Mouse (Mus musculus) thymus, adult 18-20 months (tissue): ENCODE measurements around the gene Lpin2.

Experiments used
- DNase-seq, 2 experiments: peaks; one replicate each; pipeline ENCODE4 v3.0.0; 2022; ENCODE audit warnings: mixed read lengths in 2 of 2

Lpin2 gene

DNA sequence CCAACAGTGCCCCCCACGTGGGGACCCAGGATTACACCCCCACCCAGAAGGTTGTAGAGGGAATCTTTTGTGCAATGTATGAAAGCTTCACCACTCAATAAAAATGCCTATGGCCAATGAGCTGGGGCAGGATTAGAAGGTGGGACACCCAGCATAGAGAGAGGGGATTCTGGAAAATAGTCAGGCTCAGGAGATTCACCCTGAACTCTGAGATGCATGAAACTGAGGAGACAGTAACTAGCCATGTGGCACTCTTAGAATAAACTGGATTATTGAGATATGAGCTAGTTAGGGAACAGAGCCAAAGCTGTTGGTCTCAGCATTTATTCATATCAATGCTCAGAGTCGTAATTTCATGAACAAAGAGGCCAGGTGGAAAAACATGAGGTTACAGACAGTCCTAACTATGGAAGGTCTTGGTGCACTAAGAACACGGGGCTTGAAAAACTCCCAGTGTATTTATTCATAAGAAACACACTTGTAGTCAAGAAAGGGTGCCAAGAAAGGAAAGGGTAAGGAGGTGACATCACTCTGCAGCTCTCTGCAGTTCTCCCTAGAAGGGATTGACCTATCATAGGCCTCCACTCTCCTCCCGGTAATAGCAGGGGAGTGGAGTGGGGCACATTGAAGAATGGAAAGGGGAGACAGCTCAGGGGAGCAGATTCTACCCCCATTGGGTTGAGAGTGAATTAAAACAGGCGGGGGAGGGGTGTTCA is 83.1 kb downstream of the Lpin2 start:
- no peak for DNase-seq

DNA sequence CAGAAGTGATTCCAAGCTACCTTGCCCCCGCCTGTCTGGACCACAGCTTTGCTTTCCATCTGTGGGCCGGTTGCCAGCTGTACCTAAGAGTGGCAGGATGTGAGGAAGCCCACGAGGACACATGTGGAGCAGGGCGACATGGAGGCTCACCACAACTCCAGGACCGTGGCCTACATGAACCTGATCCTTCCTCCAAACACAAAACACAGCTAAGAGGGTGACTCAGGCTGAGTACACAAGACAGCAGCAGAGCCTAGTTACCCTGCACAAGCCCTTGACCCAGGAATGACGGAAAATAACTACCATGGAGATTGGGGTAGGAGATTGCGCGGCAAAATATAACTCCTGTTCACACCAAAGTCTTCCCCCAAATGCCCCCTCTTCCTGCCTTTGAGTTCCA is 85.0 kb downstream of the Lpin2 start:
- no peak for DNase-seq

DNA sequence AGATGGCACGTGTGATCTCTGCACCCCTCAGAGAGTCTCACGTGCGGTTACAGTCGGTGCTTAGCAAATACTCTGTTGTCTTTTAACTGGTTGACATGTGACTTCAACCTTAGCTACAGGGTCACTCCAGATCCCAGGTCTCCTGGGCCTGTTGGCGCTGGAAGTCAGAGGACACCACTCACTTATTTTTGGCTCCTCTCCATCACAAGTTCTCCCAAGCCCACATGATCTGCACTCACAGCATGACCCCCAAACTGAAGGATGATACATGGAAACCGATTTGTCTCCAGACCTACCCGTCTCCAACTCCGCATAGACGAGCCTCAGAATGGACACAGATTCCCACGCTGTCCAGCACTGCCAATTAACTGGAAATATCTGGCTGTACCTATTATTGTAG is 85.8 kb downstream of the Lpin2 start:
- DNase-seq = no peak

DNA sequence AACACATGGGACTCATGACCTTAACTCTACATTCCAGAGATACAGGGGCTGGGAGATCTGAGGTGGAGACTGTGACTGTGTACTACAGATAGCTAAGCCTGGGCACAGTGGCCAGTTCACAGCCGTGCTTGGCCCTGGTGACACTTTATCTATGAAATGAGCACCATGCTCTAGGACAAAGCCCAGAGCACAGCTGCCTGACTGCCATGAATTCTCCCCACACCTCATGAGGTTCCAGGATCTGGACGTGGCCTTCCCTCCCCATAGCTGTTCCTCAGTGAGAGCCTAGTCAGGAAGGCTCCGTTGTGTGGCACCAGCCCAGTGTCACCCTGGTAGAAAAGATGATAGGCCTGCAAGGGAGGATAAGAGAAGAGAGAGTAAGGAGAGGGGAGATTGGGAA is 86.2 kb downstream of the Lpin2 start:
- DNase-seq = no peak

DNA sequence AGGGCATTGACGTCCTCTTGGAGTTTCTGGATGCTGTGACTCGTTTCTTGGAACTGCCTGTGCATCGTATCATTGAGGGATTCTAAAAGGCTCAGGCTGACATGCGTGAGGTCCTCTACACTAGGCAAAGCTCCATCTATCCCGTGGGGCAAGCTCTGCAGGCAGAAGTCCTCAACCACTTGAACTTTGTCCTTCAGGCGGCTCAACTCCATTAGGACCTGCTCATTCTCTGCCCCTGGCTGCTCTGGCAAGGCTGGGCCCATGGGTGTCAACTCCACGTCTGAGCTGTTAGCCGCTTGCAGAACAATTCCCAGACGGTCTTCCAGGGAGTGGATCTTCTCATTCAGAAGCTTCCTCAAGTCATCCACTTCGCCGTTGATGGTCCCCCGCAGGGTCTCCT is 91.5 kb downstream of the Lpin2 start:
- no peak for DNase-seq

DNA sequence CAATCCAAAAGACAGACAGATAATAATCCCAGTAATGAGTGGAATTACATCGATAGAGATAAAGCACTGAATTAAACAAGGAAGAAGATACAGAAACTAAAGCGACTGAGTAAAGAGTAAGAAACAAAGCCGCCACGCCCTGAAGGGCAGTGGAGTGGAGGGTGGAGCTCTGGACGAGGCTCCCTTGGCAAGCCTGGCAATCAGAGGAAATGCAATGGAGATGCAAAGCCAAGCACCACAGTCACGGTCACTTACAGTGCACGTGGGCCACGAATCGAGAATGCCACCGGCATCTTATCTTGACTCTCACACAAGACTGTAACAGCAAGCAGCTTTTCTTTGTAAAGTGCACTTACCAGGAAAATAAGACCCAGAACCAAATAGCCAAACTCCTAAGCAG is 94.4 kb downstream of the Lpin2 start:
- no peak for DNase-seq

DNA sequence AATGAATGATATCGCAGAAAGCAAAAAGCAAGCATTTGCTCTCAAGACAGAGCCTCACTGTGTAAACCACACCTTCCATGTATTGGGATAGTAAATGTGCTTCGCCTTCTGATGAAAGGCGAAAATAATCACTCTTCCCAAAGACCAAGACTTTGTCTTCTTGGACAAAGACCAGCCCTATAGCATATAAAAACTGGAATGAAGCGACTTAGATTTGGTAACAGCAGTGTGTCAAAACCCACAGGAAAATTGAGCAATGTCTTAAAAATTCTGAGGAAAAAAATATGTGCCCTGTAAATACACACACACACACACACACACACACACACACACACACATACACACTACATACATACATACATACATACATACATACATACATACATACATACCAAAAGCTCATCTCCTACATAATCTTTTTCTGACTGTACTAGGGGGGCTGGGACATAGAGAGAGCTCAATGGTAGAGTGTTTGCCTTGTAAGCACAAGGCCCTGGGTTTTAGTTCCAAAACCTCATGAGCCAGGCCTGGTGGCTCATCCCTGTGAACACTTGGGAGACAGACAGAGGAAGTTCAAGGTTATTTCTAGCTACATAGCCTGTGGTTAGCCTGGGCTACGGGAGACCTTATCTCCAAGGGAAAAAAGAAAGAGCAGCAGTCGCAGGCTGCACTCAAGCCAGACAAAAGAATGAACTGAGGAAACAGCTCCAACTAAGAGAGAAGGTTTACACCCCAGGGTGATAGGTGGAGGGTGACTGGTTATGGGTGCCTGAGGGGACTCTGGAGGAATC is 95.5 kb downstream of the Lpin2 start:
- DNase-seq = no peak

DNA sequence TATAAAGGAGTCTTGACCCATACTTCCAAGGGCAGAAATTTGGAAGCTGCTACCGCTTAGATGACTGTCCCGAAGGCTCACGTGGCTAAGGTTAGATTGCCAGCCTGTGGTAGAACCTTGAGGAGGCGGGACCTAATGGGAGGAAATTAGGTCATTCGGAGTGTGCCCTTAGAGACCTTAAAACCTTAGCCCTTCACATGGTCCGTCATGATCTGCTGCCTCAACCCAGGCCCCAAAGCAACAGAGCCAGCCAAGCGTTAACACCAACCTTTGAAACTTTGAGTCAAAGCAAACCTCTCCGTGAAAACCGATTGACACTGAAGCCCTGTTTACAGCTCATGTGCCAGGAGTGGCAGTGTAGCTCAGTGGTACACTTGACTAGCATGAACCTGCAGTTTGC is 100.4 kb downstream of the Lpin2 start:
- no peak for DNase-seq

DNA sequence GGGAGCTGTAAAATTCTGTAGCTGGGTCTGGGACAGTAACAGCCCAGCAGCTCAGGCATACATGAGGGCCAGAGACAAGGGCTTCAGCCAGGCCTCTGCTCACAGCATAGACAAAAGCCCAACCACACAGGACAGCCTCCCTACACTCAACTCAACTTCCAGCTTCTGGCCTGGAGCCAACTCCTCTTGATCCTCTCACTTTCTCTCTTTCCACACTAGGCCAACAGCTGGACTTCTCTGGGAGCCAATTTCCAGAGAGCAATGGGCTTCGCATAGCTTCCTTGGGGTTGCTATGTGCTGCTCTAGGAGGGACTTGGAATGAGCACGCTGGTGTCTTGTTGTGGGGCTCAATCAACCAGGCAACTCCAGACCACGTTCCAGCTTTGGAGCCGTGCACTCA is 100.9 kb downstream of the Lpin2 start:
- DNase-seq = no peak

DNA sequence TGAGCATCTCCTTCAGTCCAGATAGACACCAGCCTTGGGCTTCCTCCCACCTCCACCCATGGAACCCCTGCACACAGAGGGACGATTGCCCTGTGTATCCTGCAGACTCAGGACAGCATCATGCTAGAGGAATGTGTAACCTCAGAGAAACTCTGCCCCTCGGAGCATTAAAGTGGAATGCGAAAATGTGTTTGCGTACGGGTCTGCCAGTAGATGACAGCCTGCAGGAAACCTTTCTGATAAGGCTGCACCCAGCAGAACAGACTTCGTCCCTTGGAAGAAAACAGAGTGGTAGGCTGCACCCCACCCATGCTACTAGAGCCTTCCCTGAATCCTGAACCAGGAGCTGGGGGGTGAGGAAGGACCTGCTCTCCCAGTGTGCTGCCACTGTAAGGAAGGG is 102.5 kb downstream of the Lpin2 start:
- DNase-seq = no peak

DNA sequence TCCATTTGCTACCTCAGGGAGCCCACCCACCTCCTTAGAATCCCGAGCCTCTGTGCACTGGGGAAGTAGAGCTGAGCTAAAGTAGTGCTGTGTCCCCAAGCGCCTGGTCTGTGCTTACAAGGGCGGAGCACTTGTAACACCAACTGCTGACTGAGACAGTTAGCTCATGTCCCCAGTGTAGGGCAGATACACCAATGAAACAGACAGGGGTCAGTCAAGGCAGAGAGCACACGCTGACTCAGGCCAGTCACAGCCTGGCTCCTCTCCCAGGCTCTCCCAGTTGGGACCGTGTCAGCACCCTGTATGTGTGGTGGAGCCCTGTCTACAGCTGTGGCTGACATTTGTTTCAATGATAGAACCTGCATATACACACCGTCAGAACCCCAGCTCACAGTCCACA is 103.6 kb downstream of the Lpin2 start:
- DNase-seq = no peak

DNA sequence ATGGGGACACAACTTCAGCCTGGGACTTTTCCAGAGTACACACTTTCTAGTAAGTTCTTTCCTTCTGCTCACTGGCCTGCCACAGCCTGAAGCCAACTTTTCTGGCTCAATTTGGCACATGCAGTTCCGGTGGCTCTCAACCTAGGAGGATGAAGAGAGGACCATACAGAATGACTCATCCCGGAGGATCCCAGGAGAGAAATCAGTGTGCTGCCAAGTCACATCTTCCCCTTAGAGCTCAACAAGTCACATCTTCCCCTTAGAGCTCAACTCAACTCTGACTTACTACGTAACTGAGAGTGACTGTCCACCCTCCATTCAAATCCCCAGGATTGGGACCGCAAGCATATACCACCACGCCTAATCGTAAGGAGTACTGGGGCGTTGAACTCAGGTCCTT is 105.2 kb downstream of the Lpin2 start:
- no peak for DNase-seq

DNA sequence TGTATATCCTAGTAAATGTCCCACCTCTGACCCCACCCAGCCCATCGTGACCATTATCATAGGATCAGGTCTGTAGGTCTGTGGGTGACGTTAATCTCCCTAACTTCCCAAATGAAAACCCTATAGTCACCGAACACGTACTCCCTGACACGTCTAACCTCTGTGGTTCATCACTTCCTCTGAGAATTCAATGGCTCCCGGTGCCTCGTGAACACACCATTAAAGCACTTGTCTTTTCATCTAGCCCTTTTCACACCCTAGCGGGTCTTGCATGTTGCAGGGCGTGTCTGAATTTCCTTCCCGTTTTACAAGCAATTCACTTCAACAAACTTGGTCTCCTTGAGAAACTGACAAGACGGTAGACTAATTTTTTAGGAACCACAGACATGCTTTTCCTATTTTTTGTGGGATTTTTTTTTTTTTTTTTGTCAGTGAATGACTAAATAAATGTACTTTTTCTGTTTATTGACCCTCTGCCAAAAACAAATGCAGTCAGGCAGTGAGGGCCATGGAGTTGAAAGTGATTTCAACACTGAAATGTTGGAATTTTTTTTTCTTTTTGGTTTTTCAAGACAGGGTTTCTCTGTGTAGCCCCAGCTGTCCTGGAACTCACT is 105.9 kb downstream of the Lpin2 start:
- DNase-seq = no peak

DNA sequence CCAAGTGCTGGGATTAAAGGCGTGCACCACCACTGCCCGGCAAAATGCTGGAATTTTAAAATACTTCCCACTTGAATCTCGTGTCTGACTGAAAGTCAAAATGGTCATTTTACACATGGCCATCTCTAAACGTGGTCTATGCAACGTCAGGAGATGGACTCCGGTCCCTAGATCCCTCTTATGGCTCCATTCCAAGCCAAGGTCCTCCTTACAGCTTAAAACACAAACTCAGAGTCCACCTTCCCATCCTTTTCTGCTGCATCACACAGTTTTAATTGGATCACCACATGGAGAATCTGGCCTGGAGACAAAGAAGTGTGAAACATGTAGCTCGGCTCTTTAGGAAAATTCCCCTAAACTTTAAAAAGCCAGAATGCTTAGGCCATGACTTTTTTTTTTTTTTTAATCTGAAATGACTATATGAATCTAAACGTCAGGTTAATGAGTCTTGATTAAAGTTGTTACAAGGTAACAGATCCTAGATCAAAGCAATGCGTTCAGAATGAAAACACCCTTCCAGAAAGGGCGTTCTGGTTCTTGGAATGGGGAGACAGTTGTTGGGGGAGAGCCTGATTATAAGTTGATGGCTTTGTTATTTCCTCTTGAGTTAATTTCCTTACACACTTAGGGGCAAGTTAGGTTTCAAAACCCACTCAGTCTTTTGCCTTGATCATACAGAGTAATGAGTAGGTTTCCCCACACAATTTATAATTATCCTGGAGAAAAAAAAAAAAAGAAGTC is 106.6 kb downstream of the Lpin2 start:
- DNase-seq = no peak

DNA sequence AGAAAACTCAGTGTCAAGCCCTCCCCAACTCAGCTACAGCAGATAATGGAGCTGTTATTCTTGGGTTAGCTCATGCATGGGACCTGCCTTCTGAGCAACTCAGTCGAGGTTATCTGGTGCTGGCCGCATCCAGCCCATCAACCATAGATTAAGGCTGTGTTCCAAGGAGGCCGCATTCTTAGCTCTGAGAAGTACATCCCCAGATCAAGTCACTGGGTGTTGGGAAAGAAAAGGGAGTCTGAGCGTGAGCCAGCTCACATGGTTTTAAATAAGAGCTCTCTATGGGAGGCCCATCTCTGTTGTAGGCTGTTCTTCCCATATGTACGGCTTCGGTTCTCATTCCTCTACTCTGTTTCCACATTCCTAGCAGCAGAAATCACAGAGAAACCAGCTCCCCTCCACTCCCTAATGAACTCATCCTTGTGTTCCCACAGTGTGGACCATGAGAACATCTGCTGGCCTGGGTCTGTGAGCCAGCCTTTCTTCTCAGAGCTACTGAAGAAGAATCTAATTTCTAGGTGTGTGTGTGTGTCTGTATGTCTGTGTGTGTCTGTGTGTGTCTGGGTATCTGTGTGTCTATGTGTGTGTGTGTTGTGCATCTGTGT is 107.3 kb downstream of the Lpin2 start:
- no peak for DNase-seq

DNA sequence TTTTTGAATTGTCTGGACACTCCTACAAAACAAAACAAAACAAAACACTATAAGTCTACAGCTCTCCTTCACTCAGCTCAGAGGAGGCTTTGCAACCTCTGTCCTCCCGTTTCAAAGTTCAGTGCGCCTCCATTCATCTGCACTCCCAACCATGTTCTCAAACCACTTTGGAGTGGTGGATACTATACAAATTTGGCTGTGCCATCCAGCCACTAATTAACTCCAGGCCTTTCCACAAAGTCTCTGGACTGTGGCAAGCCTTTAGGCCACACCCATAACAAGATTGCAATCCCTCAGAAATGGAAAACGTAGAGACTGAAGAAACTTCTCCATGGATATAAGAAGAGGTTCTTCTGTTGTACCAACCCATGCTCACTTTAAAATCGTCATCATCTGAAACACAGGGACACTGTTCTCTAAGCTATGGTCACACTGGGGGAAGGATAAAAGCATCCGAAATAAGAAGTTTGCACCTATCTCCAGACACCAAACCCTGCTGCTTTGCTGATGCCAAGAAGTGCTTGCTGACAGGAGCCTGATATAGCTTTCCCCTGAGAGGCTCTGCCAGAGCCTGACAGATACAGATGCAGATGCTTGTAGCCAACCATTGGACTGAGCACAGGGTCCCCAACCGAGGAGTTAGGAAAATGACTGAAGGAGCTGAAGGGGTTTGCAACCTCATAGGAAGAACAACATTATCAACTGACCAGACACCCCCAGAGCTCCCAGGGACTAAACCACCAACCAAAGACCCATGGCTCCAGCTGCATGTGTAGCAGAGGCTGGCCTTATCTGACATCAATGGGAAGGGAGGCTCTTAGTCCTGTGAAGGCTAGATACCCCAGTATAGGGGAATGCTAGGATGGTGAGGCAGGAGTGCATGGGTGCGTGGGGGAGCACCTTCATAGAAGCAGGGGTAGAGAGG is 108.4 kb downstream of the Lpin2 start:
- no peak for DNase-seq

DNA sequence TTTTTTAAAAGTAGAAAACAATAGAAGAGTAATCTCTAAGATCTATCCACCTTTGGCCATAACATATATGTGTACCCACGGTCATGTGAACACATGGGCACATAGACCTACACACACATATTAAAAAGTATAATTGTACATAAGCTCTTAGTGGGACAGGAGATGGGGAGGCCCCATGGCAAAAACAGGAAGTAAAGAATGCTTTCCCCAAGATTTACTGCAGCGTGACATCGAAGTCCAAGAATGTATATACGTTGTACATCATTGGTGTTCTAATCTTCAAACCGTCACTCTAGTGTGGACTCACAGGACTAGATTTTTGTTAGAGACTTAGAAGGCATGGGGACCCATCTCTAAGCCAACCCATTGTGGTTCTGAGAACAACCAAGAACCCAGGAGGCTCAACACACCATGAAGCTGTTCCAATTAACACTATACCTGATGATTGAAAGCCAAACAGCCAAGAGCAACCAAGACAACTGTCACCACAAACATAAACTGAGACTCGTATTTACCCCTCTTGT is 109.6 kb downstream of the Lpin2 start:
- DNase-seq = no peak

DNA sequence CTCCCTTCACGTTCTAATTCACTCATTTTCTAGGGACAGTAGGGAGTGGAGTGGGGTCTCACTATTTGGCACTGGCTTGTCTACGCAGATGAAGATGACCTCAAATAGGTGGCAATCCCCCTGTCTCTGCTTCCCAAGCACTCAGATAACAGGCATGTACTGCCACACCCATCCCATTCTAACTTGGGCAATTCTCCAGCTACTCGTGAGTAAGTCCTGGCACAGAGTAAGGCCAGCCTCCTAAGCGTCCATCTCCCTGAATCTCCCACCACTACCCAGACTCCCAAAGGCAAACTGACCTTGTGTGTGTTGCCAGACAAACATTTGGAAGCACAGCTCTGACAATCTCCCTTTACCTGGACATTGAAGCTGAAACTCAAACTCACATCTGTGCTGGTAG is 110.5 kb downstream of the Lpin2 start:
- DNase-seq = no peak

DNA sequence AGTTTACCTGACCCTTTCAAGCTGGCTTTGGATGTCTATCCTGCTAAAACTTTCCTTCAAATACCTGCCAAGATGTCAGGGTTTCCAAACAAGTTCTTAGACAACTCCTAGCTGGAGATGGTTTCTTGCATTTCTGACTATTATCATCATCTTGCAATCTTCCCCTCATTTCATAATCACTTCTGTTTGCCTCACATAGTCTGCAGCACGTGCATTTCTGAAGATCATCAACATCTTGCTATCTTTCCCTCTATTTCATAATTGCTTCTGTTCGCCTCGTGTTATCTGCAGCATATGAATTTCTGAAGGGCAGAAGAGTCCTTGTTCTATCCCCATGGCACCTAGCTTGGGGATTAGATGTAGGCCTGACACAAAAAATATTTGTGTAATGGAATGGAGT is 112.2 kb downstream of the Lpin2 start:
- DNase-seq = no peak
